Mouse (Mus musculus) embryonic facial prominence, embryonic 12.5 days (tissue): Measurements from ENCODE around the gene Ankrd42. TPM values are rescaled to one million over a fixed set of nuclear protein-coding genes. Genes with fewer than 3 reads are reported as not detected.

ENCODE experiments used
- ATAC-seq: fragments of 200-750 bp; cut with Nextera tagmentation; 2 replicates; pipeline ENCODE4 v1.8.0; 2017; ENCODE audit not compliant: insufficient number of reproducible peaks, insufficient read depth, low FRiP score, low TSS enrichment
- H3K27ac ChIP-seq: fragments of 300-500 bp; sonication (generic); 2 replicates; pipeline ENCODE4 v1.5.1; 2016; ENCODE audit warnings: mild to moderate bottlenecking
- H3K27me3 ChIP-seq: fragments of 300-500 bp; sonication (generic); 2 replicates; pipeline ENCODE4 v1.6.1; 2016; ENCODE audit warnings: mild to moderate bottlenecking, moderate library complexity
- H3K36me3 ChIP-seq: fragments of 300-500 bp; sonication (generic); 2 replicates; pipeline ENCODE4 v1.6.1; 2016; ENCODE audit warnings: mild to moderate bottlenecking
- H3K4me1 ChIP-seq: fragments of 300-500 bp; sonication (generic); 2 replicates; pipeline ENCODE4 v1.6.1; 2016
- H3K4me2 ChIP-seq: fragments of 300-500 bp; sonication (generic); replicated peaks from 2 replicates; pipeline ENCODE4 v1.6.1; 2016; ENCODE audit warnings: mild to moderate bottlenecking, moderate library complexity
- H3K4me3 ChIP-seq: fragments of 300-500 bp; sonication (generic); 2 replicates; pipeline ENCODE4 v1.5.1; 2016; ENCODE audit warnings: mild to moderate bottlenecking
- H3K9ac ChIP-seq: fragments of 300-500 bp; sonication (generic); 2 replicates; pipeline ENCODE4 v1.6.1; 2016; ENCODE audit warnings: mild to moderate bottlenecking, moderate library complexity
- H3K9me3 ChIP-seq: fragments of 300-500 bp; sonication (generic); 2 replicates; pipeline ENCODE4 v1.6.1; 2016; ENCODE audit warnings: mild to moderate bottlenecking, moderate library complexity
- WGBS: fragments of 180-500 bp; shearing (Covaris S2); methylation state at CpG from one replicate; pipeline ENCODE4 v1.1.7; 2016; 5-methylcytosine and 5-hydroxymethylcytosine counted together
- polyA plus RNA-seq: library from polyadenylated mRNA; unstranded; fragments of >200 nt; fragmentation: Nextera tagmentation; extraction: Ambion mirVana; gene quantifications from 2 replicates; pipeline ENCODE4 v1.2.1, GENCODE M21; 2016

The Ankrd42 gene
- polyA plus RNA-seq, 1 experiment from 2014 or later: 11.7 TPM

- 0 out of 2 replicates have a peak, but pooled peaks cover 5% of the 10 kb centered on the region for H3K36me3 ChIP-seq
- H3K4me3 ChIP-seq: peak overlapping the region; percentile 92
- H3K9me3 ChIP-seq: no peaks in the 10 kb centered on the region
- no peak overlapping the region for H3K27ac ChIP-seq
- peak overlapping the region; percentile 94 for H3K4me2 ChIP-seq
- H3K27me3 ChIP-seq: no peaks in the 10 kb centered on the region
- ATAC-seq: no peak
- WGBS: 91% methylated on average over 5 of the region's 5 CpGs
- H3K4me1 ChIP-seq: peaks cover 12% of the 10 kb centered on the region
- peak overlapping the region; percentile 78; the same call in 1 of the 2 replicates for H3K9ac ChIP-seq
These were observed 1.1 kb upstream of the Ankrd42 start for GRCm38 (mm10) chr7:92638050-92638449.

- peak overlapping the region; percentile 94 for H3K4me2 ChIP-seq
- 1% methylated on average over 49 of the region's 49 CpGs for WGBS
- H3K36me3 ChIP-seq: 0 out of 2 replicates have a peak, but pooled peaks cover 5% of the 10 kb centered on the region
These were observed 489 bp downstream of the Ankrd42 start for GRCm38 (mm10) chr7:92636295-92637011.

GRCm38 (mm10) chr7:92630167-92630566 lies 6.8 kb downstream of the Ankrd42 start:
- Histone ChIP-seq H3K9ac (no peak overlapping the region), H3K9me3 (no peaks in the 10 kb centered on the region), H3K36me3 (no peaks in the 10 kb centered on the region), H3K4me1 (no peaks in the 10 kb centered on the region), H3K4me3 (no peak overlapping the region), H3K4me2 (no peak overlapping the region), H3K27ac (no peak overlapping the region), H3K27me3 (no peaks in the 10 kb centered on the region)
- 40% methylated on average over 2 of the region's 2 CpGs for WGBS
- no peak for ATAC-seq

More at GRCm38 (mm10) chr7:92636295-92637011, 489 bp downstream of the Ankrd42 start:
- Histone ChIP-seq H3K9me3 (no peaks in the 10 kb centered on the region), H3K27ac (0 out of 2 replicates have a peak overlapping the region, but pooled peaks have one; percentile 17), H3K4me3 (peak overlapping the region; percentile 92), H3K9ac (peak overlapping the region; percentile 68), H3K27me3 (no peaks in the 10 kb centered on the region), H3K4me1 (peaks cover 12% of the 10 kb centered on the region)
- ATAC-seq: peak; percentile 70

GRCm38 (mm10) chr7:92624488-92624887 lies 12.5 kb downstream of the Ankrd42 start:
- no peak for ATAC-seq
- Histone ChIP-seq H3K4me3 (no peak overlapping the region), H3K4me2 (no peak overlapping the region), H3K4me1 (no peaks in the 10 kb centered on the region), H3K27ac (no peak overlapping the region), H3K9me3 (no peaks in the 10 kb centered on the region), H3K36me3 (no peaks in the 10 kb centered on the region), H3K9ac (no peak overlapping the region), H3K27me3 (no peaks in the 10 kb centered on the region)
- WGBS: 46% methylated on average over 2 of the region's 2 CpGs

- no peak overlapping the region for H3K4me3 ChIP-seq
- no peak overlapping the region for H3K4me2 ChIP-seq
- WGBS: 66% methylated on average over 7 of the region's 7 CpGs
- no peaks in the 10 kb centered on the region for H3K36me3 ChIP-seq
- no peaks in the 10 kb centered on the region for H3K27me3 ChIP-seq
- no peaks in the 10 kb centered on the region for H3K9me3 ChIP-seq
- ATAC-seq: no peak
- H3K9ac ChIP-seq: no peak overlapping the region
- no peaks in the 10 kb centered on the region for H3K4me1 ChIP-seq
- H3K27ac ChIP-seq: no peak overlapping the region
These were observed 26.1 kb downstream of the Ankrd42 start for GRCm38 (mm10) chr7:92610830-92611229.

- Histone ChIP-seq H3K36me3 (peaks cover 6% of the 10 kb centered on the region; the same call in 1 of the 2 replicates), H3K27ac (no peak overlapping the region), H3K4me3 (no peak overlapping the region), H3K9ac (no peak overlapping the region), H3K9me3 (no peaks in the 10 kb centered on the region), H3K27me3 (no peaks in the 10 kb centered on the region), H3K4me1 (no peaks in the 10 kb centered on the region), H3K4me2 (no peak overlapping the region)
- no peak for ATAC-seq
- WGBS: 91% methylated on average over 7 of the region's 7 CpGs
These were observed 32.0 kb downstream of the Ankrd42 start for GRCm38 (mm10) chr7:92604961-92605360.

- Histone ChIP-seq H3K27me3 (no peaks in the 10 kb centered on the region), H3K27ac (no peak overlapping the region), H3K9ac (no peak overlapping the region), H3K9me3 (no peaks in the 10 kb centered on the region), H3K4me1 (no peaks in the 10 kb centered on the region), H3K36me3 (no peaks in the 10 kb centered on the region), H3K4me2 (no peak overlapping the region), H3K4me3 (no peak overlapping the region)
- no peak for ATAC-seq
- WGBS: 88% methylated on average over 2 of the region's 2 CpGs
These were observed 46.1 kb downstream of the Ankrd42 start for GRCm38 (mm10) chr7:92590842-92591241.

- Histone ChIP-seq H3K27ac (no peak overlapping the region), H3K36me3 (no peaks in the 10 kb centered on the region), H3K4me3 (no peak overlapping the region), H3K9ac (no peak overlapping the region), H3K4me1 (no peaks in the 10 kb centered on the region), H3K4me2 (no peak overlapping the region), H3K27me3 (no peaks in the 10 kb centered on the region), H3K9me3 (no peaks in the 10 kb centered on the region)
- 83% methylated on average over 7 of the region's 7 CpGs for WGBS
- no peak for ATAC-seq
These were observed 47.0 kb downstream of the Ankrd42 start for GRCm38 (mm10) chr7:92589986-92590385.

- Histone ChIP-seq H3K4me1 (no peaks in the 10 kb centered on the region), H3K4me2 (no peak overlapping the region), H3K27me3 (no peaks in the 10 kb centered on the region), H3K27ac (no peak overlapping the region), H3K4me3 (no peak overlapping the region), H3K9ac (no peak overlapping the region), H3K9me3 (no peaks in the 10 kb centered on the region), H3K36me3 (peaks cover 6% of the 10 kb centered on the region; the same call in 1 of the 2 replicates)
- WGBS: 86% methylated on average over 7 of the region's 7 CpGs
- ATAC-seq: no peak
These were observed 53.4 kb downstream of the Ankrd42 start for GRCm38 (mm10) chr7:92583567-92583966.

GRCm38 (mm10) chr7:92580491-92581207 lies 56.3 kb downstream of the Ankrd42 start:
- H3K27ac ChIP-seq: no peak overlapping the region
- H3K9me3 ChIP-seq: no peaks in the 10 kb centered on the region
- H3K9ac ChIP-seq: no peak overlapping the region
- ATAC-seq: no peak
- H3K36me3 ChIP-seq: peaks cover 13% of the 10 kb centered on the region; the same call in 1 of the 2 replicates
- no peak overlapping the region for H3K4me2 ChIP-seq
- no peak overlapping the region for H3K4me3 ChIP-seq
- no peaks in the 10 kb centered on the region for H3K4me1 ChIP-seq
- H3K27me3 ChIP-seq: no peaks in the 10 kb centered on the region
- 89% methylated on average over 5 of the region's 5 CpGs for WGBS

- WGBS: 89% methylated on average over 1 of the region's 1 CpGs
- no peak overlapping the region for H3K27ac ChIP-seq
These were observed 70.2 kb downstream of the Ankrd42 start for GRCm38 (mm10) chr7:92566775-92567174.

More at GRCm38 (mm10) chr7:92566775-92567174, 70.2 kb downstream of the Ankrd42 start:
- Histone ChIP-seq H3K36me3 (peaks cover 8% of the 10 kb centered on the region; the same call in 1 of the 2 replicates), H3K4me1 (no peaks in the 10 kb centered on the region), H3K9me3 (no peaks in the 10 kb centered on the region), H3K27me3 (no peaks in the 10 kb centered on the region), H3K4me2 (no peak overlapping the region), H3K4me3 (no peak overlapping the region), H3K9ac (no peak overlapping the region)
- no peak for ATAC-seq
